ENCODE assay signal across 8 mouse cellular contexts in the genomic region with DNA sequence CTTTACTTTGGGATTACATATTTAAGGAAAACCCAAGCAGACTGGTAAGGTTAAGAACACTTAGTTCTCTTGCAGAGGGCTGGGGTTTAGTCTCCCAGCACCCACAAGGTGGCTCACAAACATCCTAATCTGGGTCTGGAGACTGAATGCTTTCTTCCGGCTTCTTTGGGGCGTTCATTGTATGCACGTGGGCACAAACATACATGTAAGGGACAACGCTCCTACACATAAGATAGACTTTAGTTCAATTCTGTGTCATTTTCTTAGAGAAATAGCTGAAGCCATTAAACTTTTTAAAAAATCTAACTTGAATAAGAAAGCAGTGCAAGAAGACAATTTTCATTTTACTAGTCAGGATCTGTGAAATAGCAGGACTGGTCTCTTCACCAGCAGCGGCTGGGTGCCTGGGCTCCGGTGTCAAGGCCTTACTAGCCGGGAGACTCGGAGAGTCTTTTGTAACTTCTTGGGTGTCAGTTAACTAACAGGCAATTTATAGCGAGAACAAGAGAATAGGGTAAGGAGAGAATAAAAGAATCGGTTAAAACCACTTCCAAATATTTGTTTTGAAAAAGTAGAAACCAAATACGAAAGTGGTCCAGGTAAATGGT. TPM values are rescaled to one million over a fixed set of nuclear protein-coding genes. Genes with fewer than 3 reads are reported as not detected.
DNase-seq lines count a peak whose midpoint lies in the region; ATAC-seq and TF ChIP-seq lines count a peak whose summit lies in the region.

No protein-coding gene starts in this region.

- no peak for DNase-seq in lung, adult 18-20 months
- DNase-seq in liver, postnatal 0 days = no peak
- no peak for DNase-seq in ovary, adult 18-20 months (ENCODE audit: low spot score)
- DNase-seq in cerebellum, adult 9-11 months = no peak

- peak overlapping the region; percentile 99 for H3K27ac ChIP-seq in lung, embryonic 15.5 days
- no peak overlapping the region; the same call in 1 of the 2 replicates for H3K27ac ChIP-seq in bone marrow, adult 2 months (ENCODE audit: control insufficient read depth, insufficient read depth, low read depth, low read length, poor library complexity)
- peak overlapping the region; percentile 100 for H3K27ac ChIP-seq in heart, embryonic 16.5 days (ENCODE audit: low read length)
- peak overlapping the region; percentile 100 for H3K27ac ChIP-seq in liver, postnatal 0 days (ENCODE audit: low read depth)
- H3K27ac ChIP-seq in stomach, embryonic 16.5 days (ENCODE audit: low read length) = peak overlapping the region; percentile 100

- peaks cover 15% of the 10 kb centered on the region for H3K4me1 ChIP-seq in lung, embryonic 15.5 days
- no peaks in the 10 kb centered on the region; the same call in 1 of the 2 replicates for H3K4me1 ChIP-seq in bone marrow, adult 2 months (ENCODE audit: control insufficient read depth, insufficient read depth, low read length)
- H3K4me1 ChIP-seq in heart, embryonic 16.5 days (ENCODE audit: control insufficient read depth, insufficient read depth, low read length) = peaks cover 12% of the 10 kb centered on the region
- peaks cover 16% of the 10 kb centered on the region for H3K4me1 ChIP-seq in liver, postnatal 0 days (ENCODE audit: insufficient read depth)
- H3K4me1 ChIP-seq in stomach, embryonic 16.5 days (ENCODE audit: control insufficient read depth, insufficient read depth, low read length) = peaks cover 4% of the 10 kb centered on the region

- WGBS in lung, embryonic 15.5 days = 1% methylated on average over 11 of the region's 11 CpGs
- under 1% methylated on average over 11 of the region's 11 CpGs for WGBS in bone marrow, adult 2 months
- 1% methylated on average over 11 of the region's 11 CpGs for WGBS in heart, embryonic 16.5 days
- under 1% methylated on average over 11 of the region's 11 CpGs for WGBS in liver, postnatal 0 days (ENCODE audit: insufficient replicate concordance)
- 2% methylated on average over 11 of the region's 11 CpGs for WGBS in stomach, embryonic 16.5 days

- H3K36me3 ChIP-seq in lung, embryonic 15.5 days = peaks cover 16% of the 10 kb centered on the region; the same call in 1 of the 2 replicates
- H3K36me3 ChIP-seq in heart, embryonic 16.5 days (ENCODE audit: control insufficient read depth, insufficient read depth) = peaks cover 15% of the 10 kb centered on the region
- peaks cover 24% of the 10 kb centered on the region for H3K36me3 ChIP-seq in liver, postnatal 0 days (replicated peaks; ENCODE audit: insufficient read depth, low read length)
- peaks cover 4% of the 10 kb centered on the region; the same call in 1 of the 2 replicates for H3K36me3 ChIP-seq in stomach, embryonic 16.5 days (ENCODE audit: control insufficient read depth, insufficient read depth, low read length)

- no peak for ATAC-seq in lung, embryonic 15.5 days (ENCODE audit: borderline replicate concordance, extremely low read depth, low FRiP score, low TSS enrichment)
- no peak for ATAC-seq in heart, embryonic 16.5 days (replicated peaks; ENCODE audit: extremely low read depth, insufficient read depth, low FRiP score)
- no peak for ATAC-seq in liver, postnatal 0 days
- no peak for ATAC-seq in stomach, embryonic 16.5 days (ENCODE audit: insufficient read depth, low FRiP score)

- H3K27me3 ChIP-seq in lung, embryonic 15.5 days = no peaks in the 10 kb centered on the region
- H3K27me3 ChIP-seq in heart, embryonic 16.5 days (ENCODE audit: control insufficient read depth, insufficient read depth, low read length) = no peaks in the 10 kb centered on the region
- no peaks in the 10 kb centered on the region for H3K27me3 ChIP-seq in liver, postnatal 0 days (ENCODE audit: insufficient read depth, low read length)
- no peaks in the 10 kb centered on the region for H3K27me3 ChIP-seq in stomach, embryonic 16.5 days (ENCODE audit: control insufficient read depth, insufficient read depth, low read length)

- no peaks in the 10 kb centered on the region for H3K9me3 ChIP-seq in lung, embryonic 15.5 days
- H3K9me3 ChIP-seq in heart, embryonic 16.5 days (replicated peaks; ENCODE audit: control insufficient read depth, low read length) = no peaks in the 10 kb centered on the region
- no peaks in the 10 kb centered on the region for H3K9me3 ChIP-seq in liver, postnatal 0 days (ENCODE audit: low read length)
- H3K9me3 ChIP-seq in stomach, embryonic 16.5 days (replicated peaks; ENCODE audit: control insufficient read depth, low read length) = no peaks in the 10 kb centered on the region

- no peak for TF ChIP-seq CTCF in bone marrow, adult 2 months (IDR thresholded peaks at IDR 0.05; ENCODE audit: control insufficient read depth, insufficient read depth, low read length)
- TF ChIP-seq CTCF in liver, postnatal 0 days (IDR thresholded peaks at IDR 0.05; ENCODE audit: low read depth) = peak; percentile 42

- TF ChIP-seq EP300 in liver, postnatal 0 days (IDR thresholded peaks at IDR 0.05; ENCODE audit: low read depth) = 0 out of 2 replicates have a peak, but pooled peaks have one; percentile 13

- peak overlapping the region; percentile 96 for H3K4me2 ChIP-seq in lung, embryonic 15.5 days
- H3K4me2 ChIP-seq in heart, embryonic 16.5 days (ENCODE audit: low read depth, low read length) = peak overlapping the region; percentile 82
- H3K4me2 ChIP-seq in liver, postnatal 0 days (ENCODE audit: low read depth, low read length) = peak overlapping the region; percentile 99
- peak overlapping the region; percentile 99 for H3K4me2 ChIP-seq in stomach, embryonic 16.5 days (ENCODE audit: low read depth, low read length)

- H3K9ac ChIP-seq in lung, embryonic 15.5 days = peak overlapping the region; percentile 84
- H3K9ac ChIP-seq in heart, embryonic 16.5 days (ENCODE audit: low read length) = peak overlapping the region; percentile 93
- peak overlapping the region; percentile 96 for H3K9ac ChIP-seq in liver, postnatal 0 days (replicated peaks)
- peak overlapping the region; percentile 94 for H3K9ac ChIP-seq in stomach, embryonic 16.5 days (ENCODE audit: low read length)

- no peak for TF ChIP-seq POLR2A in bone marrow, adult 2 months (IDR thresholded peaks at IDR 0.05; ENCODE audit: borderline replicate concordance, control insufficient read depth, low read depth, low read length)

- peak overlapping the region; percentile 68 for H3K4me3 ChIP-seq in lung, embryonic 15.5 days
- peak overlapping the region; percentile 83 for H3K4me3 ChIP-seq in bone marrow, adult 2 months (replicated peaks; ENCODE audit: control insufficient read depth, low read depth, low read length)
- H3K4me3 ChIP-seq in heart, embryonic 16.5 days (ENCODE audit: low read length) = peak overlapping the region; percentile 72
- H3K4me3 ChIP-seq in liver, postnatal 0 days (ENCODE audit: low read depth, low read length) = peak overlapping the region; percentile 71
- H3K4me3 ChIP-seq in stomach, embryonic 16.5 days (replicated peaks; ENCODE audit: low read length) = peak overlapping the region; percentile 79

RNA-seq across cellular contexts. Expression of gene Gart, which starts 0.7 kb away (rescaled TPM):
- polyA plus RNA-seq in lung, embryonic 15.5 days (2015; fragmentation: Nextera tagmentation; extraction: Ambion mirVana) = 111 and 118 TPM in 2 replicates
- 70.5 and 94.2 TPM in 2 replicates for polyA plus RNA-seq in bone marrow, adult 2 months (2011; ENCODE audit: insufficient read depth, insufficient read length, low replicate concordance, missing spikeins)
- 74.9 and 86.8 TPM in 2 replicates for polyA plus RNA-seq in heart, embryonic 16.5 days (2015; fragmentation: Nextera tagmentation; extraction: Ambion mirVana)
- 30.3 and 33.4 TPM in 2 replicates for polyA plus RNA-seq in liver, postnatal 0 days (2015; fragmentation: Nextera tagmentation; extraction: Ambion mirVana)
- 104 TPM in 2 replicates for polyA plus RNA-seq in stomach, embryonic 16.5 days (2015; fragmentation: Nextera tagmentation; extraction: Ambion mirVana)

RNA-seq across cellular contexts. Expression of gene Son, which starts 1.2 kb away (rescaled TPM):
- polyA plus RNA-seq in lung, embryonic 15.5 days (2015; fragmentation: Nextera tagmentation; extraction: Ambion mirVana) = 108 and 110 TPM in 2 replicates
- 132 and 165 TPM in 2 replicates for polyA plus RNA-seq in bone marrow, adult 2 months (2011; ENCODE audit: insufficient read depth, insufficient read length, low replicate concordance, missing spikeins)
- 77.4 and 81.7 TPM in 2 replicates for polyA plus RNA-seq in heart, embryonic 16.5 days (2015; fragmentation: Nextera tagmentation; extraction: Ambion mirVana)
- 44.2 and 45.4 TPM in 2 replicates for polyA plus RNA-seq in liver, postnatal 0 days (2015; fragmentation: Nextera tagmentation; extraction: Ambion mirVana)
- polyA plus RNA-seq in stomach, embryonic 16.5 days (2015; fragmentation: Nextera tagmentation; extraction: Ambion mirVana) = 89.8 and 98.8 TPM in 2 replicates

RNA-seq across cellular contexts. Expression of gene Dnajc28, which starts 27.3 kb away (rescaled TPM):
- 2.0 and 3.3 TPM in 2 replicates for polyA plus RNA-seq in lung, embryonic 15.5 days (2015; fragmentation: Nextera tagmentation; extraction: Ambion mirVana)
- 1.6 and 1.9 TPM in 2 replicates for polyA plus RNA-seq in bone marrow, adult 2 months (2011; ENCODE audit: insufficient read depth, insufficient read length, low replicate concordance, missing spikeins)
- 6.0 and 6.6 TPM in 2 replicates for polyA plus RNA-seq in heart, embryonic 16.5 days (2015; fragmentation: Nextera tagmentation; extraction: Ambion mirVana)
- 3.6 and 4.3 TPM in 2 replicates for polyA plus RNA-seq in liver, postnatal 0 days (2015; fragmentation: Nextera tagmentation; extraction: Ambion mirVana)
- 2.7 and 2.9 TPM in 2 replicates for polyA plus RNA-seq in stomach, embryonic 16.5 days (2015; fragmentation: Nextera tagmentation; extraction: Ambion mirVana)

RNA-seq across cellular contexts. Expression of gene Donson, which starts 42.5 kb away (rescaled TPM):
- 25.4 and 26.2 TPM in 2 replicates for polyA plus RNA-seq in lung, embryonic 15.5 days (2015; fragmentation: Nextera tagmentation; extraction: Ambion mirVana)
- polyA plus RNA-seq in bone marrow, adult 2 months (2011; ENCODE audit: insufficient read depth, insufficient read length, low replicate concordance, missing spikeins) = 15.2 and 18.0 TPM in 2 replicates
- polyA plus RNA-seq in heart, embryonic 16.5 days (2015; fragmentation: Nextera tagmentation; extraction: Ambion mirVana) = 10.8 and 11.4 TPM in 2 replicates
- 12.4 and 14.2 TPM in 2 replicates for polyA plus RNA-seq in liver, postnatal 0 days (2015; fragmentation: Nextera tagmentation; extraction: Ambion mirVana)
- 11.7 and 16.9 TPM in 2 replicates for polyA plus RNA-seq in stomach, embryonic 16.5 days (2015; fragmentation: Nextera tagmentation; extraction: Ambion mirVana)

RNA-seq across cellular contexts. Expression of gene Tmem50b, which starts 48.5 kb away (rescaled TPM):
- 40.4 and 45.3 TPM in 2 replicates for polyA plus RNA-seq in lung, embryonic 15.5 days (2015; fragmentation: Nextera tagmentation; extraction: Ambion mirVana)
- polyA plus RNA-seq in bone marrow, adult 2 months (2011; ENCODE audit: insufficient read depth, insufficient read length, low replicate concordance, missing spikeins) = 7.3 and 17.5 TPM in 2 replicates
- polyA plus RNA-seq in heart, embryonic 16.5 days (2015; fragmentation: Nextera tagmentation; extraction: Ambion mirVana) = 67.4 and 74.5 TPM in 2 replicates
- polyA plus RNA-seq in liver, postnatal 0 days (2015; fragmentation: Nextera tagmentation; extraction: Ambion mirVana) = 8.6 and 9.8 TPM in 2 replicates
- polyA plus RNA-seq in stomach, embryonic 16.5 days (2015; fragmentation: Nextera tagmentation; extraction: Ambion mirVana) = 48.7 and 62.2 TPM in 2 replicates
